Mouse (Mus musculus) inflammation-experienced regulatory T-cells, adult 6 months (primary cell): ENCODE results near the gene Slc17a7. TPM values are rescaled to one million over a fixed set of nuclear protein-coding genes. Genes with fewer than 3 reads are reported as not detected.
"Not testable (repeated sequence)": the region's sequence is repeated elsewhere in the genome, so short reads cannot be mapped to it uniquely, and the experiment has no call there.

Experiments
- ATAC-seq: one replicate; pipeline ENCODE4 v1.8.0; 2017
- polyA plus RNA-seq, 3 experiments: library from polyadenylated mRNA; unstranded; fragments of 100-300 nt; shearing (Covaris generic); gene quantifications; one replicate each; pipeline ENCODE4 v1.2.1; 2017

Slc17a7 gene
- polyA plus RNA-seq, 3 experiments from 2014 or later, result 0.16 TPM; not detected in 2

DNA sequence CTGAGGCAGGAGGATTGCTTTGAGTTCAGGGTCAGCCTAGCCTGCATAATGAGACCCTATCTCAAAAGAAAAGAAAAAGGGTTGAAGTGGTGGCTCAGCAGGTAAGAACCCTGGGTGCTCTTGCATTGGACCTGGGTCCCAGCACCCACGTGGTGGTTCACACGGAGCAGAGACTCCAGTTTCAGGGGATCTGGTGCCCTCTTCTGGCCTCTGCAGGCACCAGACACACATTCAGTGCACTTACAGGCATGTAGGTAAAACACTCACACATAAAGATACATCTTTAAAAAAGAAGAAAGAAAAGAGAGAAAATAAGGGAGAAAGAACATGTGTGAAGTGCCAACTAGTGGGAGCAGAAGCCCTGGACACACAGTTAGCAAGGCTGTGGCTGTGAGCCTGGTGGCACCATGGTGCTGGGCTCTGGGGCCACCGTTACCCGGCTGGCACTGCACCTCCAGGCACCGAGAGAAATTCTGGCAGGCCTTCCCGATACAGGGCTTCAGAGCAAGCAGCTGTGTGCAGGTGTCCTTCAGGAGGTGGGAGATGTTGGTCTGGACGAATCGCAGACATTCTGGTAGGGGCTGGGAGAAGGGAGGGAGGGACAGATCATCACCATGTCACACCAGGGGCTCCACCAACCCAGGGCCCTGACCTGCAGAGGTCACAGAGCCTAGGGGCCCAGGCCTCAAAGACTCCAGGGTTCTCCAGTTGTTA, 30.1 kb upstream of the Slc17a7 start:
- ATAC-seq, result no peak

DNA sequence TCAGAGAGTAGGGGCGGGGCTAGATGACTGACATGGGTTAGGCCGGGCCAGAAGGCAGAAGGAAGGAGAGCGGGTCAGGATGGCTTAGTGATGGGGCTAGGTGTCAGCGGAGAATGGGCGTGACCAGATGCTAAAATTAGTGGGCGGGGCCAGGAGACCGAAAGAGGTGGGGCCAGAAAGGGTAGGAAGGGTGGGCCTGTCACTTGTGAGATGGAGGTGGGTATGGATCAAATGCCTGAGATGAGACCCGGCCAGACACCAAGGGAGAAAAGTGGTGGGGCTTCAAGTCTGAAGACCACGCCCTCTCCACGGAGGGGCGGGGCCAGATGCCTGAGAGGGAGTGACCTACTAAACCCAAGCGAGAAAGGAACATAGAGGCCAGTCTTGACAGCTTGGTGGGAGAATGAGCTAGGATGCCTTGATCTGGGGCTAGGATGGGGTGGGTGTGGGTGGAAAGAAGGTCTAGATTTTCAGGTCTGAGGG, 29.2 kb upstream of the Slc17a7 start:
- no peak for ATAC-seq

- ATAC-seq, result no peak
These were observed 28.4 kb upstream of the Slc17a7 start for GRCm38 (mm10) chr7:45135370-45135769.

GRCm38 (mm10) chr7:45135993-45136567, 27.7 kb upstream of the Slc17a7 start, which contains the start of the genes Gm45713 and Flt3l:
TSS of gene Gm45713 (minus strand) at chr7:45136231.
TSS of gene Flt3l (minus strand) at chr7:45136432.
- peak; percentile 84 for ATAC-seq

DNA sequence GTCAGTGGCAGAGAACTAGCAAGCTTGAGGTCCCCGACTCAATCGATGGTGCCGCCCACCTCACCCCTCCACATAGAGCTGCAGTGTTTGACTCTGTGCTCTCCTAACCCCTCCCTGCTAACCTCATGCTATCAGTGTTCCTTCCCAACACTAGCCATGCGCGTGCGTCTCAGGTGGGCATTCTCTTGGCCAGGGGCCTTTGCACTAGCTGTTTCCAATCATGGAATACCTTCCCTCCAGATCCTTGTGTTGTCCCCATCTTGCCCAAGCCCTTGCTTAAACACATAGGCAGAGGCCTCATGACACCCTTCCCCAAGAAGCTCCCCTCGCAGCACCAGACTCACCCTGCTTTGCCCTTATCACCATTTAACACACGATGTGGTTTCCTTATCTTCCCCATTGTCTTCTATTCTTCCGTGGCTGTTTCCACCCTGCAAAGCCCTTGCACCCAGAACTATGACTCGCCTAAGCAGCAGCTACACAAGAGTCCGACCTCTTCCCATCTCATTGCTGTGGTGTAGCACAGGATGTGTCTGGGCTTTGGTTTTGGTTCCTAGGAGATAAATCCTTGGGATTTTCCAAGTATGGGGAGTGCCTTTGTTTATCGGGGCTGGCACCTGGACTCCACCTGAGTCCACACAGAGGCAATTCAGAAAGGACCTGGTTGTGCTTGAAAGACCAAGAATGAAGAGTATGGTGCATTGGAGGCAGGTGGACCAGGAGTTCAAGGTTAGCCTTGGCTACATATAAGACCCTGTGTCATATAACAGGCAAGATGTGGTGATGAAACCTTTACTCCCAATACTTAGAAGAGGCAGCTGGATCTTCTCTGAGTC, 26.4 kb upstream of the Slc17a7 start:
- no peak for ATAC-seq

DNA sequence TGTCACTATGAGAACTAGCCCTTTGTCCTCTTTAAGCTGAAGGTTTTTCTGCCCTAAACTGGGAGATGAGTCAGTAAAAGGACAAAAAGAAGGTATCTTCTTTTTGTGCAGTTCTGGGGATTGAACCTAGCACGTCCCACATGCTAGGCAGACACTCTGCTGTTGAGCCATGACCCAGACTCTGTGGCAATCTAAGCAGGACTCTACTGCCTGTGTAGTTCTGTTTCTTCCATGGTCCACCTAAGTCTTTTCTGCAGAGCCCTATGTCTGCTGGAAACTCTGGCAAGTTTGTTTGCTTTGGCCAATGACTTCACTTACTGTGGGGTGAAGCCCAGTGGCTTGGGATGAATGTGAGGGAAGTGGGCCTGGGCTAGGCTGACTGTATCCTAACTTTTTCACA, 25.3 kb upstream of the Slc17a7 start:
- no peak for ATAC-seq

GRCm38 (mm10) chr7:45139904-45140723, 23.6 kb upstream of the Slc17a7 start:
- no peak for ATAC-seq

GRCm38 (mm10) chr7:45141319-45141718, 22.4 kb upstream of the Slc17a7 start:
- no peak for ATAC-seq

DNA sequence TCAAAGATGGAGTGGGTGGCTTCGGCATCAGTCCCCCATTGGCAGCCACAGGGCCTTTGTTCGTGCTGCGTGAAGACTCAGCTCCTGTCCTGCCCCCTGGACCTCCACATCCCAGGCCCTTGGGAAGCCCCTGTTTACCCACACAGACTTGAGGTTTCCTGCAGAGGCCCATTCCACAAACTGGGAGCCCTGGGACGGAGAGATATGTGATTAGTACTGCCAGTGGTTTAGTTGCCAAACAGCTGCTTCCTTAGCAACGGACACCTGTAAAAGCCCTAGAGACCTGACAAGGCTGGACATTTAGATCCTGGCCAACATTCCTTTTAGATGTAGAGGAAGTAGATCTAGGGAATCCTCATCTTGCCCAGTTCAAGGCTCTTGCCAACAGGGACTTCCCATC, 21.8 kb upstream of the Slc17a7 start:
- no peak for ATAC-seq

GRCm38 (mm10) chr7:45144368-45145174, 19.2 kb upstream of the Slc17a7 start:
- no peak for ATAC-seq

DNA sequence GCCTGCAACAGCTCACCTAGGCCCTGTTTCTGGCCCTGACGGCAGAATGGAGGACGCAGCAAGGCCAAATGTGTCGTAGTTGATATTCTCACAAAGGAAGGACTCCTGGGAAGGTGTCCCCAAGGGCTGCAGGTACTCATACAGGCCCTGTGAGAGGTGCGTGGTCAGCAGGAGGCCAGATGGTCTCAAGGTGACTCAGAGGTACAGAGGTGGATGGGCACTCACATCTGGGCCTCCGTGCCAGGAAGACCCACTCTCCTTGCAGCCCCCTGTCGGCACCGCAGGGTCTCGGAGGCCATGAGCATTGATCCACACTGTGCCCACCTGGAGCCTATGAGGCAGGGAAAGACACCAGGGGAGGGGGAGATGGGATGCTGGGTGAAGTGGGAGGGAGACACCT, 18.3 kb upstream of the Slc17a7 start:
- no peak for ATAC-seq

- ATAC-seq, result no peak
These were observed 16.5 kb upstream of the Slc17a7 start for GRCm38 (mm10) chr7:45147267-45147666.

GRCm38 (mm10) chr7:45147899-45148298, 15.8 kb upstream of the Slc17a7 start:
- no peak for ATAC-seq

DNA sequence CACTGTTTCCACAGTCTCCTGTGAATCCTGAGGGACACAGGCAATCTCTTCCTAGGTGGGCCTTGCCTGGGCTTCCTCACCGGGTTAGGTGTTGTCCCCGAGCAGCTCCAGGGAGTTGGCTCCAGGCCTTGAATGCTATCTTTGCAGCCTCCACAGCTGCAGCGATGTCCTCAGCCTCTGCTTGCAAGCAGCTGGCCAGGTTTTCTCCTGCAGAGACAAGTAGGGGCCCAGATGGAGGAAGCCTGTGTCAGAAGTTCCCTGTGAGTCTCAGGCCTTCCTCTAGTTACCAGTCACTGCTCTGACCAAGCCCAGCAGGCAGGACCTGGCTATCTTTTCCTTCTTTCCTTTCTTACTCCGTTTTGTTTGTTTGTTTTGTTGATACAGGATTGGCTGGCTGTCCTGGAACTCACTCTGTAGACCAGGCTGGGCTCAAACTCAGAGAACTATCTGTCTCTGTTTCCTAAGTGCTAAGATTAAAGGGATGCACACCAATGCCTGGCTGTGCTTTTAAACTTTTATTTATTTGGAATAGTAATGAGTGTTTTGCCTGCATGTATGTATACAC, 15.1 kb upstream of the Slc17a7 start:
- ATAC-seq, result no peak

GRCm38 (mm10) chr7:45149545-45149944, 14.2 kb upstream of the Slc17a7 start:
- no peak for ATAC-seq

- ATAC-seq, result no peak
These were observed 13.4 kb upstream of the Slc17a7 start for GRCm38 (mm10) chr7:45150321-45150720.

DNA sequence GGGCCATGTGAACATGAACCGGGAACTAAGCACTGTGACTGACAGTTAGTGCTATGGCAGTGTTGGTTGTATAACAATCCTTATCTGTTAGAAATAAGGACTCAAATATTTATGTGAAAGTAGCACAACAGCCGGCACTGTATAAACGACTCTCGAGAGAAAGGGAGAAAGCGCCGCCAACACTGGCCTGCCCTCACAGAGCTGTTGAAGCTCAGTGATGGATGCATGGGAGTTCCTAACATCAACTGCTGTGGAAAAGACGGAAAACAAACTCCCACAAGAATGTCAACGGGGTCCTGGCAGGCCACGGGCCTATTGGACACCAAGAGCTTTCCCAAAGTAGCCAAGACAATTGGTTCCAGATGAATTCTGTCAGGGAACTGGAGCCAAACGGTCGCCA, 12.4 kb upstream of the Slc17a7 start:
- no peak for ATAC-seq

GRCm38 (mm10) chr7:45153052-45153451, 10.7 kb upstream of the Slc17a7 start:
- not testable (repeated sequence) for ATAC-seq

DNA sequence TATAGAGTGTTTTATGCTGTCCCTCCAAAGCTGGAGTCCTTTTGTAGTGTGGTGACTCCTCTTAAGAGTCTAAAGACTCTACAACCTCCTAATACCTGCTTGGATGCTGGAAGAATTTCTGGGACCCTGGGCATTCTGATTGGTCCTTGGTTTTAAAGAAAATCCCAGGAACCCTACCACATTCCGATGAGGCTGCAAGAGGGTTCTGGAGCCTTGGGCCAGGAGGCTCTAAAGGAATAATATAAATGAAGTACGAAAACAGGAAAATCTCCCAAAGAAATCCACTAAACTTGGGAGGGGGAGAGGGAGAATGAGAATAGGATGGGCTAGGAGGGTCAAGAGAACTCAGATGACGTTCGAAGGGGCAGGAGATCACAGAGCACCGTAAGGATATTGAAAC, 10.2 kb upstream of the Slc17a7 start:
- no peak for ATAC-seq

- ATAC-seq, result peak; percentile 98
These were observed 9.4 kb upstream of the Slc17a7 start, which contains the start of the genes Pih1d1 and Aldh16a1 for GRCm38 (mm10) chr7:45154096-45154992. TSS of gene Pih1d1 (plus strand) at chr7:45154303. TSS of gene Aldh16a1 (minus strand) at chr7:45154584.
